Mouse (Mus musculus) gastrocnemius, postnatal 25 days (tissue): ENCODE measurements around the gene Tacc2. TPM values are rescaled to one million over a fixed set of nuclear protein-coding genes. Genes with fewer than 3 reads are reported as not detected.
"Not testable (repeated sequence)": the region's sequence is repeated elsewhere in the genome, so short reads cannot be mapped to it uniquely, and the experiment has no call there.

Experiments used
- DNase-seq: peaks from one replicate; pipeline ENCODE4 v3.0.0; 2022
- total RNA-seq, 2 experiments: library from RNA; stranded (reverse); gene quantifications; 1 replicate in 1 of 2; 2 replicates in 1 of 2; pipeline ENCODE4 v1.2.3; 2021

Tacc2 gene
- total RNA-seq, 2 experiments from 2014 or later = 422 to 535 TPM

DNA sequence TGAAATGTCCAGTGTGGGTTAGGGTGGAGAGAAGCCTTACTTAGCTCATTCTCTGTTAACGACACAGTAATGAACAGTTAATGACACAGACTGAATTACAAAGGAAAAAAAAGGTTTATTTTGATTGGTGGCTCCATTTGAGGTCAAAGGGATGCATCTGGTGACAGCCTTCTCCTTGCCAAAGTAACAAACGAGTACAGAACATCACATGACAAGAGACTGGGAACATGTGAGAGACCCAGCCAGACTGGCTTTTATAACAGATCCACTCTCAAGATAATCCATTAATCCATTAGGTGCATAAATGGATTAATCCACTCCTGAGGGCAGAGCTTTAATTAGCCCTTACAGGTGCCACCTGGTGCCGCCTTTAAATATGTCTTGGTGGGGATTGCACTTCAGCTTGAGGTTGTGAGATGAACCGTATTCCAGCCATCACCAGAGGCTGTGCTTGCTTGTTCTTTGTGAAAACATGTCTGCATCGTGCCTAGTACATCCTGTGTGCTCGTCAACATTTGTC lies 75.9 kb downstream of the Tacc2 start:
- DNase-seq = no peak

DNA sequence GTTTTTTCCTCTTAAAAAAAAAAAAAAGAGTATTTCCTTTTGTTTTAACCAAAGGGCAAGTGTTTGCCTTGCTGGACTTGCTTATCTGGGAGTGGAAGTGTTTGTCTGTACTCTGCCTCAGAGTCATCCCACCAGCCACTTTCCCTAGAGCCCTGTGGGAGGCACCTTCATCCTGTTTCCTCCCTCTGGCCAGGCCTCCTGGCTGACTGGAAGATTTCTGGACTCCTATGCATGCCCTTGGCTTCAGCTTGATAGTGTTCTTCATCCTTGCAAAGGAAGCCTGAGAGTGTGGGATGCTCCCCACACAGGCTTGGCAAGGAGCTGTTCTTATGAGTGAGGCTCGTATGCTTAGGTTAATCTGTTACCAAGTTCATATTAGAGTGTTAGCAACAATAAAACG lies 77.3 kb downstream of the Tacc2 start:
- peak; percentile 62 for DNase-seq

DNA sequence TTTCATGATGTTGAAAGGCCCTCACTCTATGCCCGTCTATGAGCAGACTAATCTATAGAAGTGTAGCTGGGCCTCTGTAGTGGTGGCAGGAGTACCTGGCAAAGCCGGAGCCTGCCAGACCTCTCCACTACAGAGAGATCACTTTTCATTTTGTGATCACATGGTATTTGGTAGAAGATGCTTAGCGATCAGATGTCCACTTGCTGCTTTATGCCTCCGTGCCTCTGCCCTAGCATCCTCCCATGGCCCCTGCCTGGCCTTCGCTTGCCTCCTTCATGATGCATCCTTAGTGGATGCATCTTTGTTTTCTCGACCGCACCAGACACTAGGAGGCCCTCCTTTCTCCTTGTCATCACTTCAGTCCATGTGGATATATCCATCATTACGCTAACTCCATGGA lies 79.7 kb downstream of the Tacc2 start:
- DNase-seq = no peak

DNA sequence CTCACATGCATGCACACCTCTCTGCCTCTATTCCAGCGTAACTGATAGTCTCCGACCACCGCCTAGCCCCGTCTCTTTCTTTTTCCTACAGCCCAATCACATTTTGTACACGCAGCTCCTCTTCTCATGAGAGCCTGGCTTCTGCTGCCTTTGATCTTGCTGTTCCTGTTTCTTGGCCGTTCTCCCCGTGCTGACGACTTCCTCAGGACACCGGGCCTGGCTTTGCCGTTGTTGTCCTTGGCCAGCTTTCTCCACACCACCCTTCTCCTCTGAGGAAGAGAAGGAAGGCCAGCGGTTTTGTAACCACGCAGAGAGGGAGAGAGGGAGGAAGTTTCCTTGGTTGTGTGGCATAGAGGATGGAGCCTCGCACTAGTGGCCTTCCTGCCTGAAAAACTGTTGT lies 80.5 kb downstream of the Tacc2 start:
- peak; percentile 87 for DNase-seq

DNA sequence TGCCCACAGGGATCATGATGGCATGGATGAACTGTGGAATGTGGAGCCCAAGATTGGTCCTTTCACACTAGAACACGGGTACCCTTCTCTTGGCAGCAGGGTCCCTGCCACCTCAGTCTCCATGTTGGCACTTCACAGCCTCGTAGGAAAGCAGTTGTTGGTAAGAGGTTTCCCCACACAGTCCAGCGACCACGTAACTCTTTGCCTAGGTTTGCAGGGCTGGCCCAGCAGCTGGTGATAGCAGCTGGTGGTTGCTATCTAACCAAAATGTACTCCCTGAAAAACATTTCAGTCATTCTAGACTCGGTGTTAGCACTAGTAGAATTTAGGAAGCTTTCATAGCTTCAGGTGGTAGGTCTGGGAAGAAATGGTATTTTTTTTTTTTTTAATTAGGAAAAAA lies 81.9 kb downstream of the Tacc2 start:
- no peak for DNase-seq

DNA sequence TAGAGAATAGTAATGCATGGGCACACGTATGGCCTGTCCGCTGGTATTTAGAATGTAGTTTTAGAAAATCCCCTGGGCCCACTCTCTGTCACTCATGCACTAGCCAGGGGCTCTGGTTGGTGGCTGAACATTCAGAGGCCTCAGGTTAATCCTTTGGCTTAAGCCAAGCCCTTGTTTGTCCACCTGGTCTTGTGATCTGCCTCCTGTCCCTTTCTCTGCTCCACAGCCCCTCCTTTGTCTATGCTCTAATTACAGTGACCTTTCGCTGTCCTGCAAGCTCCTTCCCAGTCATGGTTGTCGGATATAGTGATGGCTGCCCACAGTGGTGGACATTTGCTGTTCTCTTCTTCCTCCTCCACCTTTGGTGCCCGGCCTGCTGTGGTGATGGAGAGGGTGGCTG lies 85.0 kb downstream of the Tacc2 start:
- DNase-seq = no peak

DNA sequence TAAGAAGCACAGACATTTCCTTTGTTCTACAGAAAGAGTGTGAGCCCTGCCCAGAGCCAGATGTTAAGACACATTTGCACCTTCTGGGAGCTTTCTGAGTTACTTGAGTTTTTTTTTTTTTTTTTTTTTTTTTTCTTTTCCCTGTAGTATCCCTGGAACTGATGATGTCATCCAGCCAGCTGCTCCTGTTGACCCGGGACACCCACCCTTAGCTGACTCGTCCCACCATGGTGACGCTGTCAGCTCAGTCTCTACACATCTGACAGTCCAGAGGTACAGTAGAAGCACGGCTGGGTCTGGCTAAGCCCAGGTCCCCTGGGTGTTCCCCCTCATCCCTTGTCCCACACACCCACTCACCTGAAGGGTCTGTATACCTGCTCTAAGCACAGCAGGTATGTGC lies 85.6 kb downstream of the Tacc2 start:
- no peak for DNase-seq

DNA sequence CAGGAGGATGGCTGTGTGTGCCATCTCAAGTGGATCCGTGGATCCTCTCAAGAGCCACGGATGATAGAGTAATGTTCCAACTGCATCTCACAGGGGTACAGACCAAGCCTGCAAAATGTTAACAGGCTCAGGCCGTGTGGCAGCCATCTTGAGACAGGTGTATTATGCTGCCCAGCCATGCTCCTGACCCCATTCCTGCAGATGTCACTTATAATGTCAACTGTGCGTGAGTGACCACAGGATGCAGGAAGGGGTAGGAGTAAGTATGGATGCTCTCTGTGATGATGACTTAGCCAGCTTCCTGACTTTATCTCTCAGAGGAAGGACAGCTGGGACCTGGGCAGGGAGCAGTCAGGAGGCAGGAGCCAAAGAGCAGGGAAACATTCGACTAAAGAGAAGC lies 86.8 kb downstream of the Tacc2 start:
- DNase-seq = no peak

DNA sequence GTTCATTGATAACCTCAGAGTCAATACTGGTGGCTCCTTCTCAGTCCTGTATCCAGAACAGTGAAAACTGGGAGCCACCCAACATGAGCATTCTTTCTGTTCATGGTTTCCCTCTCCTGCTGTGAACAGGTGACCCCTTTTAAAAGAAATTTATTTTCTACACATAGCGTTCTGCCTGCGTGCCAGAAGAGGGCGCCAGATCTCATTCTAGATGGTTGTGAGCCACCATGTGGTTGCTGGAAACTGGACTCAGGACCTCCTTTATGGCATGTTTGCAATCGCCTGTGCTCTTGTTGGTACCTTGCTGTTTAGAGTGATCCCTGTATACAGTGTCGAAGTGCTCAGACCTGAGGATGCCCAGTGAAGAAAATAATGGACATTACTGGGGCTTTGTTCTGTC lies 87.4 kb downstream of the Tacc2 start:
- DNase-seq = no peak

DNA sequence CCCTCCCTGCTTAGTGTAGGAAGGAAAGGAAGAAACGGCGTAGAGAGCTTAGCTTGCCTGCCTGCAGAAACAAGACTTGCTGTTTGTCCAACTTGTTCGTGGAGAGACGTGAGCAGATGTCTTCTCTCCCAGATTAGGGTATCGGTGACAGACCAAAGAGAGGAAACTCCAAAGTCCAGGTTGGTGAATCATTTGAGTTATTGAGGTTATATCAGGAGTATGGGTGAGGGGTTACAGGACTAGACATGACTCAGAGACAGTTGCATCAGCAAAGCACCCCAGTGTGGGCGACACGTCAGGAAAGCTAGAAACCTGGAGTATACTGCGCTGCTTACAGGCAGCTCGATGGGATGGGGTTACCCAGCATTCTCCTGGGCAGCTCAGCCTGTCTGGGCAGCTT lies 88.1 kb downstream of the Tacc2 start:
- no peak for DNase-seq

DNA sequence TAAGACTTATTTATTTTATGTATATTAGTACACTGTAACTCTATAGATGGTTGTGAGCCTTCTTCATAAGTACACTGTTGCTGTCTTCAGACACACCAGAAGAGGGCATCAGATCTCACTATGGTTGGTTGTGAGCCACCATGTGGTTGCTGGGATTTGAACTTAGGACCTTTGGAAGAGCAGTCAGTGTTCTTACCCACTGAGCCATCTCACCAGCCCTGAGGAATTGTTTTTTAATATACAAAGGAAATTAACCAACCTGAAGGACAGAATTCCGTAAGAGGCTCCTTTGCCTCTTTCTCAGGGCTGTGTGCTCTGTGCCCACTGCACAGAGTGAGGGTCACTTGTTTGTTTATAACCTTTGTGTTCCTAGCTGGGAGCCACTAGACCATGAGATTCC lies 90.8 kb downstream of the Tacc2 start:
- DNase-seq = not testable (repeated sequence)

DNA sequence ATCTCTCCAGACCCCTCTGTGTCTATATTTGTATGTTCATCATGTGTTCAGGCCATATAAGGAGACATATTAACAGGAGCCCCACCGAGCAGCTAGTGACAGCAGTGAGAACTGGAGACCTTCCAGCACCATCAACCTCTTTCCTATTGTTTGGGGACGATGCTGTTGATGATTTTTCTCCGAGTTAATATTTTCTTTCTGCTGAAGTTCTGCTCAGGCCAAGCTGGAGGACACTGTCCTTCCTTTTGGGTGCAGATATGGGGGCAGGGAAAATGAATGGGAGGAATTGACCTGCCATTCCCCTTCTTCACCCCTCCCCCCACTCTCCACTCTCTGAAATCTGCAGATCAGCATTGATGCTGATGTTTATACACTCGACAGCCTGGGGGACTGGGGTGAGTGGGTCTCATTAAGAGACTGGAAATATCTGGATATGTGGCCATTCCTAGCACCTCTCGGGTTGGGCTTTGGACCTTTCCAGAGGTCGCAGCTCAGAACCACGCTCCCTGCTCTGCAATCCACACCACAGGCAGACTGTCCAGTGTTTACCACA lies 91.6 kb downstream of the Tacc2 start:
- no peak for DNase-seq

DNA sequence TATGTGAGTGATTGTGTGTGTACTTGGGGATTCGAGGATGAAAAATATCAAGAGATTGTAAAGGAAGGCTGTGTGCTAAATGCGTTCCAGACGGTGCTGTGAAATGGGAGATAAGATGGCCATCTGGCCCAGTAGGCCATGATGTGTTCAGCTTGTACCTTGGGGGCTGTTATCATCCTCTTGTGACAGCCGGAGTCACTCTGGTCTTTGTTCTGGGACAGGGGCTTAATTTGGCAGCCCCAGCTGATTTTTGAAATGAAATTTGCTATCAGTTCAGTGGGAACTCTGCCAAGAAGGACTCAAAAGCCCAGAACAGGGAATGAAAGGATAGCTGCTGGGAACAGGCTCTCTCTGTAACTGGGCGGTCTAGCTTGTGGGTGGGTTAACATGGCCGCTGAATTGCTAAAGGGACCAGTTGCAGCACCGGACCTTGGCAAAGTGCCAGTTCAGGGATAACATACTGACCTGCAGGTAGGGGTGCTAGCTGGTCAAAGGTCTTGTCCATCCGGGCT lies 92.2 kb downstream of the Tacc2 start:
- no peak for DNase-seq

DNA sequence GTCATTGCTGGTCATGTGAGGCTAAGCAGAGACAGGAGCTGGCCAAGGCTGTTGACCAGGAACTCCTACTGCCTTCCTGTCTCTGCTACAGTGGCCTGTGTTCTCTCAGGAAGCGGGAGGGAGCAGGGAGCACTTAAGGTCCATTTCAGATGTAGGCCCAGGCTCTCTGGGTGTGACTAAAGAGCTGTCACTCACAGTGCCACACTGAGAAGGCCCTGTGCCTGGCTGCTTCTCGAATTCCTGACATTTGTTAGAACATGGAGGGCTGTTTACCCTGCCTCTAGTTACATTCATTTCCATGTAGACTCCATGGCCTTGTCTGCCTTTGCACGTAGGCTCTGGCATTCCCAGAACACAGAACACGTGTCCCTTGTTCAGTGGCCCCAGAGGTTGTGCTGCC lies 93.1 kb downstream of the Tacc2 start:
- no peak for DNase-seq

DNA sequence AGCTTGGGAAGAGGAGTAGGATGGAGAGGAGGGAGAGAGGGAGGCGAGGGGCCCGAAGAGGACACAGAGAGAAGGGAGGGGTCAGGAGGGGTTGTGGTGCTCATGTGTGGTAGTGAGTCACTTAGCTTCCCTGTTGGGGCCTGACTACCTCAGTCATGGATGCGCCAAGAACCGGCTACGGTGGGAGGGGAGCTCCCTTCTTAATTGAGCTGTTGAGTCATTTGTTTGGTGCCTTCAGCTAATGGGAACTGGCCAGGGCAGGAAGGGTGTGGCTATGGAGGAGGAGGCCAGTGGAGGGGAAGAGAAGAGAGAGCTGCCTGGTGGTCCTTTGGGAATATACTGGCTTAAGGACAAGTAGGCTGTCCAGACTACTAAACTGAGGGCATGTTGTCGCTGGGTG lies 94.1 kb downstream of the Tacc2 start:
- DNase-seq = peak; percentile 85

DNA sequence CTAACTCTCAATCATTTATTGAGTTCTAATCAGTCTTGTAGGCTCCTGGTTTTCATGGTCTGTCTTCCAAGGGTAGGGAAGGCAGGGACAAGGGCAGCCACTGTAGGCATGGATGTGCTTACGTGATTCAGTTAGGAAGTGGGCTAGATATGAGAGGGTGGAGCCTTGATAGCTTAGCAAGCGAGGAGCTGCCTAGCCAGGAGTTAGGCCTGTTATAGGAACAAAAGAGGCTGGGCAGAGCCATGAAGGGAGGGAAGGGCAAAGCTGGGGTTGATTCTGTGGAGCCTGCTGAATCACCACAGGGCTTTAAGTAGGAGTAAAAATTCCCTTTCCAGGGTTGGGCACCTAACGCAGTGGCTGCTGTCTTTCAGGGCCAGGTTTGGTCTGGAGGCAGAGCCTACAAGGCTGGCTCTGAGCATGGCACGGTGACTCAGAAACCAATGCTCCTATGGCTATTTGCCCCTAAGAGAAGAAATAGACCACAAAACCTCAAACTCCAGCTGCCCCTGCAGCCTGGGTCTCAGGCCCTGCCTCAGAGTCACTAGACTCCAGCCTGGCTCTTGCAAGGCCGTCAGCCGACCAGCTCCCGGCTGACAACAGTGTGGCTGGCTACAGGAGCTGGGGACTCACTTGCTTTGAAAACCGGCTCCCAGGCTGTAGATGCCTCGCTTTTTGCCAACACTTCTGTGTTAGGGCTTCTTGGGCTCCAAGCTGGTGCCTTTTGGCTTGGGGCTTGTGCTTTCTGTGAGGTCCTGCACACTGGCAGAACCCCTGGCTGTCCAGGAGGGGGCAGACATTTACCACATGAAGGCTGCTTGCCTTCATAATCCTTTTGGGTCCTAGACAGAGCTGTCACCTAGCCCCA lies 96.2 kb downstream of the Tacc2 start:
- DNase-seq = no peak

DNA sequence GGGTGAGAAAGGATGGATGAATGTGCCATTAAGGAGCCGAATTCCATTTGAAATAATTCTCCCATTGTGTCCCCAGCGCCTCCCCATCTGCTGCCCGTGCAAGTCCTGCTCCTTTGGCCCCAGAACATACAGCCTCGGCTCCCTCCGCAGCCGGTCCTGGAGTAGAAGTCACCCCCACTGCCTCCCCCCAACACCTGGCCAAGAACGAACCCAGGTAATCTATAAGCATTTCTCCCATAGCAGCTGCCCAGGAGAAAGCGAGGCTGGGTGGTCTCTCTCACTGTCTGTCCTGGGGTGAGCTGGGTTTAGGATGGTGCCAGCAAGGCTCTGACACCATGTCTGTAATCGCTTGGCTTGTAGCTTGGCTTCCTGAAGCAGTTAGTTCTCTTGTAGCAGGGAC lies 97.3 kb downstream of the Tacc2 start:
- DNase-seq = no peak

DNA sequence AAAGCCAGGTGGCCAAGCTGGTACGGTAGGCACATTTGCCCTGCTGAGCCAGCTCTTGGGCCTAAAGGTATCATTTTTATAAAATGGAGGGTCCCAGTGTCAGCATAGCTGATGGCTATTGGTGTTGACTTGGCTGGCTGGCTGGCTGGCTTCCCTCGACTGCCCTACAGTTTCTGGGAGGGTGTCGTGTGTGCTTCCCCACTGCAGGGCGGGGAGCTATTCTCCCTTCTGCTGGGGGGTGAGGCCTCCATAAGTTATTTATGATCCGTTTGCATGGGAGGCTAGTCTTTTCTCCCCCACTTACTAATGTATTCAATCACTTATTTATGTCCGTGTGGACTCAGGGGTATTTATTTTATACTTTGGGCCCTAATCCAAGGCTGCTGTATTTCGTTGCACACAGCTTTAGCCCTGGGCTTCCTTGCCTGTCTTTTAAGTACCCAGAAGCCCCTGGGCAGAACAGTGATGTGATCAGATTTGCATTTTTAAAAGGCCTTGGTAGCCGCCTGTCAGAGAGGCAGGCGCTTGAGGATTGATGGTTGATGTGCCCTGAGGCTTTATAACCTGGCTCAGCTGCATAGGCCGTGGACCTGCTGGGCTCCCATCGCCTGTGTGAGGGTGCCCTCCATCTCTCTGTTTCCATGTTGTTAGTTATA lies 99.8 kb downstream of the Tacc2 start:
- no peak for DNase-seq

DNA sequence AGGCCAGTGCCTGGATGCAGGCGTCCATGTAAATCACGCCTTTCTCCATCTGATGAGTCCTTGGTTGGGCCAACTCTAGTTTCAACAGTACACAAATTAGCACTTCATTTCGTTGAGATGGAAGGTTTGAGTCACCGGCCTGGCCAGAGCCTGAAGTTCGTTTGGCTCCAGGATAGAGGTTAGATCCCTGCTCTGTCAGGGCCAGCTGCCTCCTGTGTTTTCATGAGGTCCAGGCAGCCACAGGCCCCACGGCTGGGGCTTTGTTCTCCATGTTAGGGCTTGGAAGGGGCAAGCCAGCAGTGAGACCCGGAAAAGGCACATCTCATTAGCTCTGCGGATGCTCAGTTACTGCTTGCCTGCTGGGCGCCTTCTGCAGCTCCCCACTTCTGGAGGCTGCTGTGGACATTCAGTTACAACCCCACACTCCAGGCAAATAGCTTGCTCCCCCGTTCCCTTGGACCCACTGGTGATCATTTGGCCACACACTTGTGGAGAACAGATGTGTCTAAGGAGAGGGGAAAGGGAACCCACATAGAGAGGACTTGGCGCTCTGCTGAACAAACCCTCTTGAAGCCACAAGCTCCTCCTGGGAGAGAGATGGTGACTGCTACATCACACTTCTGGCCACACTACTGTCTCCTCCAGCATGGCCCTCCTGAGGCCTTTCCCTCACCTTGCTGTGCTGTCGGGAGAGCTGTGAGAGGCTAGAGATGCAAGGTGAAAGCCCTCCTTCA lies 100.5 kb downstream of the Tacc2 start:
- peak; percentile 65 for DNase-seq

DNA sequence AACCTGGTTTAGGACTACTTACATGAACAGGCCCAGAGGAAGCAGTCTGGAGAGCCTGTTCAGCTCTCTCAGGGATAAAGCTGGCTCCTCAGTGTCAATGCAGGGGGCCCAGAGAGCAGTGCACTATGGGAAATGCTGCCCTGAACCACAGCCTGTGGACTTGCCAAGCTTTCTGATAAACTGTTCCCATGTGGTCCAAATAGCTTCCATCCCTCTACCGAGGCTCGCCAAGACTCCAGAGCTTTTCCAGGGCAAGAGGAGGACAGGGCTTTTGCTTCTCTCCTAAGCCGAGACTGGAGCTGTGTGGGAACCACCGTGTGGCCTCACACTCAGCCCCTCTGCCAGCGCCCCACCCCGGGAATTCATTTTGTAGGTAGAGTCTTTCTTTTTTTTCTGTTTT lies 101.2 kb downstream of the Tacc2 start:
- DNase-seq = peak; percentile 61

DNA sequence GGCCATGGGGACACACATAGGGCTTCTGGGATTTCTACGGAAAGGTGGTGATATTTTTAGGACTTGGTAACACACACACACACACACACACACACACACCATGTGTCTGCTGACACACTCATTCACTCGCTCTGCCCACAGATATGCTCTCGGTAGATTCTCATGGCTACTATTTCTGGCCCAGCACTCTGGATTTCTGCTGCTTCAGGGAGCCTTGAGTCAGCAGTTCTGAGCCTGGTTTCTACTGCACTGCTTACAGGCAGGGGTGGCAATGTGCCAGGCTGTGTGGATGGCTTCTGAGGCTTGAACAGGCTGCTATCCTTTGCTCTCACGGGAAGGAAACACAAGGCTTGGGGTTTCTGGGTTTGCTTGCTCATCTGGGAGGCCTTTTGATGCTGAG lies 104.6 kb downstream of the Tacc2 start:
- DNase-seq = peak; percentile 76

DNA sequence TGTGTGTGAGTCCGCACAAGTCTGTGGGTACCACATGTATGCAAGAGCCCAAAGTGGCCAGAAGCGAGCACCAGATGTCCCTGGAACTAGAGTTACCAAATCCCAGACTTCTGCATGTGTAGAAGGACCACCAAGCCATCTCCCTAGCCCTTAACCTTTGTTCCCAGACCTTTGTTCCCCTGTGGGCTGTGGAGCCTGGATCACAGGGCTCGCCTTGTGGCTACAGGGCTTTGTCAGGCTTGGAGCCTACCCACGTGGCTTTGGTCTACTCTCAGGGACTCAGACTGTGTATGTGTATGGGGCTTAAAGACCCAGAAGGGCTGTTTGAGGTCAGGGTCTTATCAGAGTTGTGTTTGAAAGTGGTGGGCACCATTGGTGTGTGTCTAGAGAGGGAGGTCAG lies 111.4 kb downstream of the Tacc2 start:
- no peak for DNase-seq
